Mouse (Mus musculus): ENCODE measurements around the gene Ugt1a10. TPM values are rescaled to one million over a fixed set of nuclear protein-coding genes. Genes with fewer than 3 reads are reported as not detected.
"Not testable (repeated sequence)": the region's sequence is repeated elsewhere in the genome, so short reads cannot be mapped to it uniquely, and the experiment has no call there.

Gene Ugt1a10
- polyA plus RNA-seq (2012; ENCODE audit: insufficient read depth, insufficient read length, low replicate concordance, missing spikeins), result not detected in 2 replicates

GRCm38 (mm10) chr1:88055088-88055487 lies at the start of gene Ugt1a10:
Gene Ugt1a10 (plus strand): TSS chr1:88055388.
- TF ChIP-seq POLR2A (IDR thresholded peaks at IDR 0.05; ENCODE audit: insufficient read depth, low read depth, low read length) (no peak), CTCF (IDR thresholded peaks at IDR 0.05; ENCODE audit: insufficient read depth, low read depth, low read length) (no peak)
- WGBS, result 92% methylated on average over 1 of the region's 1 CpGs
- H3K27ac ChIP-seq (ENCODE audit: insufficient read depth, low read depth, low read length), result no peak within 1 kb of the TSS

GRCm38 (mm10) chr1:88007692-88008210 lies 47.4 kb upstream of the Ugt1a10 start:
- TF ChIP-seq POLR2A (IDR thresholded peaks at IDR 0.05; ENCODE audit: insufficient read depth, low read depth, low read length) (no peak), CTCF (IDR thresholded peaks at IDR 0.05; ENCODE audit: insufficient read depth, low read depth, low read length) (no peak)
- H3K4me1 ChIP-seq (ENCODE audit: control insufficient read depth, insufficient read depth, low read length), result peaks cover 3% of the 10 kb centered on the region; the same call in 1 of the 2 replicates
- peak overlapping the region; percentile 84 for H3K27ac ChIP-seq (ENCODE audit: insufficient read depth, low read depth, low read length)
- WGBS, result 0% methylated on average over 5 of the region's 5 CpGs
- peak overlapping the region; percentile 69 for H3K4me3 ChIP-seq (ENCODE audit: insufficient read depth, low read depth, low read length)

More at GRCm38 (mm10) chr1:88055088-88055487, at the start of gene Ugt1a10:
- H3K4me3 ChIP-seq (ENCODE audit: insufficient read depth, low read depth, low read length), result no peak within 1 kb of the TSS
- H3K4me1 ChIP-seq (ENCODE audit: control insufficient read depth, insufficient read depth, low read length), result no peaks in the 10 kb centered on the region

GRCm38 (mm10) chr1:88008211-88008697 lies 46.9 kb upstream of the Ugt1a10 start, which contains the start of gene Usp40:
Gene Usp40 (minus strand): TSS chr1:88008551.
- H3K4me1 ChIP-seq (ENCODE audit: control insufficient read depth, insufficient read depth, low read length), result peaks cover 3% of the 10 kb centered on the region; the same call in 1 of the 2 replicates
- TF ChIP-seq POLR2A (IDR thresholded peaks at IDR 0.05; ENCODE audit: insufficient read depth, low read depth, low read length) (no peak), CTCF (IDR thresholded peaks at IDR 0.05; ENCODE audit: insufficient read depth, low read depth, low read length) (no peak)
- H3K27ac ChIP-seq (ENCODE audit: insufficient read depth, low read depth, low read length), result peak within 1 kb of the TSS; percentile 84
- H3K4me3 ChIP-seq (ENCODE audit: insufficient read depth, low read depth, low read length), result peak within 1 kb of the TSS; percentile 69
- WGBS, result under 1% methylated on average over 45 of the region's 45 CpGs

GRCm38 (mm10) chr1:88008735-88009134 lies 46.5 kb upstream of the Ugt1a10 start:
- TF ChIP-seq POLR2A (IDR thresholded peaks at IDR 0.05; ENCODE audit: insufficient read depth, low read depth, low read length) (no peak), CTCF (IDR thresholded peaks at IDR 0.05; ENCODE audit: insufficient read depth, low read depth, low read length) (no peak)
- Histone ChIP-seq H3K4me1 (ENCODE audit: control insufficient read depth, insufficient read depth, low read length) (peaks cover 3% of the 10 kb centered on the region; the same call in 1 of the 2 replicates), H3K27ac (ENCODE audit: insufficient read depth, low read depth, low read length) (no peak overlapping the region), H3K4me3 (ENCODE audit: insufficient read depth, low read depth, low read length) (no peak overlapping the region)
- 30% methylated on average over 4 of the region's 4 CpGs for WGBS

GRCm38 (mm10) chr1:88009521-88009920 lies 45.7 kb upstream of the Ugt1a10 start:
- H3K27ac ChIP-seq (ENCODE audit: insufficient read depth, low read depth, low read length), result no peak overlapping the region
- H3K4me1 ChIP-seq (ENCODE audit: control insufficient read depth, insufficient read depth, low read length), result peaks cover 3% of the 10 kb centered on the region; the same call in 1 of the 2 replicates
- no peak overlapping the region for H3K4me3 ChIP-seq (ENCODE audit: insufficient read depth, low read depth, low read length)
- TF ChIP-seq CTCF (IDR thresholded peaks at IDR 0.05; ENCODE audit: insufficient read depth, low read depth, low read length) (no peak), POLR2A (IDR thresholded peaks at IDR 0.05; ENCODE audit: insufficient read depth, low read depth, low read length) (no peak)
- 80% methylated on average over 3 of the region's 3 CpGs for WGBS

GRCm38 (mm10) chr1:88013726-88014125 lies 41.5 kb upstream of the Ugt1a10 start:
- WGBS, result 79% methylated on average over 3 of the region's 3 CpGs
- TF ChIP-seq POLR2A (IDR thresholded peaks at IDR 0.05; ENCODE audit: insufficient read depth, low read depth, low read length) (no peak), CTCF (IDR thresholded peaks at IDR 0.05; ENCODE audit: insufficient read depth, low read depth, low read length) (no peak)
- Histone ChIP-seq H3K4me3 (ENCODE audit: insufficient read depth, low read depth, low read length) (no peak overlapping the region), H3K27ac (ENCODE audit: insufficient read depth, low read depth, low read length) (no peak overlapping the region), H3K4me1 (ENCODE audit: control insufficient read depth, insufficient read depth, low read length) (no peaks in the 10 kb centered on the region)

- WGBS, result 91% methylated on average over 4 of the region's 4 CpGs
- H3K4me3 ChIP-seq (ENCODE audit: insufficient read depth, low read depth, low read length), result no peak overlapping the region
- TF ChIP-seq CTCF (IDR thresholded peaks at IDR 0.05; ENCODE audit: insufficient read depth, low read depth, low read length) (no peak), POLR2A (IDR thresholded peaks at IDR 0.05; ENCODE audit: insufficient read depth, low read depth, low read length) (no peak)
- no peaks in the 10 kb centered on the region for H3K4me1 ChIP-seq (ENCODE audit: control insufficient read depth, insufficient read depth, low read length)
- H3K27ac ChIP-seq (ENCODE audit: insufficient read depth, low read depth, low read length), result no peak overlapping the region
Measured at GRCm38 (mm10) chr1:88014194-88014593, 41.0 kb upstream of the Ugt1a10 start.

- H3K4me1 ChIP-seq (ENCODE audit: control insufficient read depth, insufficient read depth, low read length), result no peaks in the 10 kb centered on the region
- no peak overlapping the region for H3K4me3 ChIP-seq (ENCODE audit: insufficient read depth, low read depth, low read length)
- 96% methylated on average over 4 of the region's 4 CpGs for WGBS
- no peak overlapping the region for H3K27ac ChIP-seq (ENCODE audit: insufficient read depth, low read depth, low read length)
- TF ChIP-seq POLR2A (IDR thresholded peaks at IDR 0.05; ENCODE audit: insufficient read depth, low read depth, low read length) (no peak), CTCF (IDR thresholded peaks at IDR 0.05; ENCODE audit: insufficient read depth, low read depth, low read length) (no peak)
Measured at GRCm38 (mm10) chr1:88014671-88015070, 40.5 kb upstream of the Ugt1a10 start.

- Histone ChIP-seq H3K27ac (ENCODE audit: insufficient read depth, low read depth, low read length) (no peak overlapping the region), H3K4me1 (ENCODE audit: control insufficient read depth, insufficient read depth, low read length) (no peaks in the 10 kb centered on the region), H3K4me3 (ENCODE audit: insufficient read depth, low read depth, low read length) (no peak overlapping the region)
- WGBS, result 92% methylated on average over 6 of the region's 6 CpGs
- no peak for TF ChIP-seq POLR2A (IDR thresholded peaks at IDR 0.05; ENCODE audit: insufficient read depth, low read depth, low read length)
- TF ChIP-seq CTCF (IDR thresholded peaks at IDR 0.05; ENCODE audit: insufficient read depth, low read depth, low read length), result no peak
Measured at GRCm38 (mm10) chr1:88015371-88015770, 39.8 kb upstream of the Ugt1a10 start.

- WGBS, result 64% methylated on average over 3 of the region's 3 CpGs
- H3K27ac ChIP-seq (ENCODE audit: insufficient read depth, low read depth, low read length); H3K4me3 ChIP-seq (ENCODE audit: insufficient read depth, low read depth, low read length); H3K4me1 ChIP-seq (ENCODE audit: control insufficient read depth, insufficient read depth, low read length): not testable (repeated sequence)
Measured at GRCm38 (mm10) chr1:88025244-88025643, 29.9 kb upstream of the Ugt1a10 start.

- H3K4me3 ChIP-seq (ENCODE audit: insufficient read depth, low read depth, low read length); H3K4me1 ChIP-seq (ENCODE audit: control insufficient read depth, insufficient read depth, low read length); H3K27ac ChIP-seq (ENCODE audit: insufficient read depth, low read depth, low read length): not testable (repeated sequence)
- WGBS, result 67% methylated on average over 1 of the region's 2 CpGs
Measured at GRCm38 (mm10) chr1:88043044-88043443, 12.1 kb upstream of the Ugt1a10 start.

GRCm38 (mm10) chr1:88044832-88045437 lies 10.3 kb upstream of the Ugt1a10 start:
- H3K4me1 ChIP-seq (ENCODE audit: control insufficient read depth, insufficient read depth, low read length); H3K4me3 ChIP-seq (ENCODE audit: insufficient read depth, low read depth, low read length); H3K27ac ChIP-seq (ENCODE audit: insufficient read depth, low read depth, low read length): not testable (repeated sequence)
- 75% methylated on average over 4 of the region's 5 CpGs for WGBS

- 92% methylated on average over 2 of the region's 2 CpGs for WGBS
- H3K4me1 ChIP-seq (ENCODE audit: control insufficient read depth, insufficient read depth, low read length), result not testable (repeated sequence)
Measured at GRCm38 (mm10) chr1:88047408-88047807, 7.8 kb upstream of the Ugt1a10 start.

More at GRCm38 (mm10) chr1:88047408-88047807, 7.8 kb upstream of the Ugt1a10 start:
- H3K27ac ChIP-seq (ENCODE audit: insufficient read depth, low read depth, low read length); H3K4me3 ChIP-seq (ENCODE audit: insufficient read depth, low read depth, low read length): not testable (repeated sequence)

Data from olfactory bulb, adult 2 months (tissue).